Mouse (Mus musculus) liver, adult 2 months (tissue): ENCODE measurements around the gene Nfyb. TPM values are rescaled to one million over a fixed set of nuclear protein-coding genes. Genes with fewer than 3 reads are reported as not detected.

Experiments used
- DNase-seq: peaks from one replicate; pipeline ENCODE4 v3.0.0-alpha.2; 2011; ENCODE audit warnings: low read depth, low spot score; ENCODE audit errors: extremely low read depth
- H3K27ac ChIP-seq: fragments of 200-500 bp; replicated peaks from 2 replicates; pipeline ENCODE4 v1.5.1; 2012; ENCODE audit warnings: low read depth, mild to moderate bottlenecking, control low read depth, inconsistent platforms, low read length; ENCODE audit not compliant: insufficient read depth
- H3K27me3 ChIP-seq: fragments of 200-500 bp; 2 replicates; pipeline ENCODE4 v1.6.1; 2012; ENCODE audit warnings: mild to moderate bottlenecking, moderate library complexity, low read length, inconsistent platforms; ENCODE audit not compliant: control insufficient read depth, insufficient read depth
- H3K36me3 ChIP-seq: fragments of 200-500 bp; 2 replicates; pipeline ENCODE4 v1.6.1; 2012; ENCODE audit warnings: low read length, inconsistent platforms; ENCODE audit not compliant: control insufficient read depth, insufficient read depth
- H3K4me1 ChIP-seq: fragments of 200-500 bp; 2 replicates; pipeline ENCODE4 v1.6.1; 2011; ENCODE audit warnings: low read length; ENCODE audit not compliant: control insufficient read depth, insufficient read depth
- H3K4me3 ChIP-seq: fragments of 200-500 bp; 2 replicates; pipeline ENCODE4 v1.5.1; 2011; ENCODE audit warnings: low read depth, mild to moderate bottlenecking, control low read depth, low read length, moderate library complexity; ENCODE audit not compliant: insufficient read depth
- H3K79me2 ChIP-seq: fragments of 200-500 bp; 2 replicates; pipeline ENCODE4 v1.6.1; 2012; ENCODE audit warnings: inconsistent platforms, mild to moderate bottlenecking, low read length, moderate library complexity; ENCODE audit not compliant: control insufficient read depth, insufficient read depth
- H3K9ac ChIP-seq: fragments of 200-500 bp; 2 replicates; pipeline ENCODE4 v1.6.1; 2012; ENCODE audit warnings: low read depth, mild to moderate bottlenecking, control low read depth, inconsistent platforms, low read length
- CTCF ChIP-seq: fragments of 200-500 bp; IDR thresholded peaks from 2 replicates; pipeline ENCODE4 v1.5.1; 2011; ENCODE audit warnings: low read depth, low read length, control low read depth
- POLR2A ChIP-seq: fragments of 200-500 bp; IDR thresholded peaks from 2 replicates; pipeline ENCODE4 v1.6.1; 2011; ENCODE audit warnings: low read length, control low read depth; ENCODE audit not compliant: insufficient read depth; ENCODE audit errors: extremely low read depth
- WGBS: fragments of 180-500 bp; shearing (Covaris S2); methylation state at CpG from one replicate; pipeline ENCODE4 v1.1.7; 2018; 5-methylcytosine and 5-hydroxymethylcytosine counted together
- polyA plus RNA-seq: library from polyadenylated mRNA; depleted of rRNA; stranded (reverse); fragments of >200 nt; gene quantifications from 2 replicates; pipeline ENCODE4 v1.2.3, GENCODE M21; 2012
- total RNA-seq: library from RNA; depleted of rRNA; stranded (reverse); fragments of >200 nt; gene quantifications from 2 replicates; pipeline ENCODE4 v1.2.3, GENCODE M21; 2014

The Nfyb gene
- total and polyA plus RNA-seq, 2 experiments: 29.0 to 30.8 TPM

GRCm38 (mm10) chr10:82757341-82757740 lies 6.6 kb downstream of the Nfyb start:
- 27% methylated on average over 9 of the region's 9 CpGs for WGBS
- H3K4me3 ChIP-seq: no peak overlapping the region
- H3K27ac ChIP-seq: peak overlapping the region; percentile 14
- peaks cover 48% of the 10 kb centered on the region for H3K4me1 ChIP-seq
- TF ChIP-seq POLR2A: no peak
- no peak for TF ChIP-seq CTCF
- H3K36me3 ChIP-seq: peaks cover 20% of the 10 kb centered on the region
- H3K79me2 ChIP-seq: peaks cover 12% of the 10 kb centered on the region
- H3K27me3 ChIP-seq: no peaks in the 10 kb centered on the region
- H3K9ac ChIP-seq: no peak overlapping the region
- DNase-seq: peak; percentile 62

DNA sequence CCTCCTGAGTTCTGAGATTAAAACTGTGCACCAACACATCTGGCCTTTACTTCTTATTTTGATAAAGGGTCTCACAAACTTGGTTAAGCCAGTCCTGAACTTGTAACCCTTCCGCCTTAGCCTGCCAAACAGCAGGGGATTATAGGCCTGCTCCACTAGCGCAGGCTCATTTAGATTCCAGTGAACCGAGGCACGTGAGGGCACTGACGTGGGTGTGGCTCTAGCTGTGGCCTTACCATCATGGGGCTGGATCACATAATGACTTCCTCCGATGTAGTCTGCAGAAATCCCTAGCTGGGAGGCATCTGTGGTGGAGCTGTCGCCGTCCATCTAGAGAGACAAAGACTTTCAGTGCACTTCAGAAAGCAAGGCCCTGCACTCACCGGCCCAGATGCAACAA lies 7.5 kb downstream of the Nfyb start:
- 94% methylated on average over 9 of the region's 9 CpGs for WGBS
- H3K36me3 ChIP-seq: peaks cover 29% of the 10 kb centered on the region

DNA sequence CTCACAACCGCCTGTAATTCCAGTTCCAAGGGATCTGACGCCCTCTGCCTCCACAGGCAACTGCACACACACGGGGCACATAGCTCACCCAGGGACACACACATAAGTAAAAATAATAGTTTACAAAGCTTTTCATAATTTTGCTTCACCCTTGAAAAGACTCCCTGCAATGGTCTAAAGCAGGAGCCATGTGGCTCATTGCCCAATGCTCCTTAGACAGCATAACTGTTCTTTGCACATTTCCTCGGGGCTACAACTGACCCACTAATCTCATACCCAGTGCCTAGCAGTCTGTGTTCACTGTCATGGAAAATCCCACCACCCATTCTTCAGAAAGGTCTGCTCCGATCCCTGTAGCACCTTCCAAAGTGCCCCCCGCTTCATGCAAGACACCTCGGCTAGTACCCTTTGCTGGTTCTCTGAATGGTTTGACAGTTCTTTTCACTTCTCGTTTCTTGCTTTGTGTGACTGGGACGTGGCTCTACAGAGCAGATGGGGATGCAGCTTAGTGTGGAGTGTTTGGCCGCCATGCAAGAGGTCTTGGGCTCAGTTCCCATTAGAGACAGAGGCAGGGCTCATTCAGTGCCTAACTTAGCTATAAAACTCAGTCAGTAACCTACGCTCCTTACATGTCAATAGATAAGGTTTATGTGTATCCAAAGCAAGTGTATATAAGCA lies 8.6 kb downstream of the Nfyb start:
- peaks cover 39% of the 10 kb centered on the region for H3K36me3 ChIP-seq

More for the DNA sequence above, 7.5 kb downstream of the Nfyb start:
- Histone ChIP-seq H3K79me2 (peaks cover 12% of the 10 kb centered on the region), H3K4me3 (no peak overlapping the region), H3K4me1 (peaks cover 47% of the 10 kb centered on the region), H3K27me3 (no peaks in the 10 kb centered on the region), H3K9ac (no peak overlapping the region), H3K27ac (no peak overlapping the region)
- no peak for DNase-seq
- TF ChIP-seq CTCF (no peak), POLR2A (no peak)

DNA sequence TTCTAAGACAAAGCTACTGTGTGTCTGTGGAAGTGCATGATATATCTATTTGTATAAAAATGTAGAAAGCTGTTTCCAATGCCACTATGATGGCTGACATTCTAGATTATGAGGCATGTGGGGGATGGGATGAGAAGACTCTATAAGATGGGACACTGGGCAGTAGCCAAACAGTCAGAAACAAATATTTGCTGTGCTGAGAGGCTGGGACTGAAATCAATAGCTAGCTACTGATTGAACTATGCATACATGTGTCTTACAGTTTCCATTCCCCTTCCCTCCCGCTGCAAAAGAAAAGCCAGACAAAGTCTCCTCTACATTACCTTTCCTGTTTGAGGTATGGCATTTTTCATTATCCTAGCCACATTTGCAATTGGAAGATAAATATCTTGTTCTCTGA lies 9.3 kb downstream of the Nfyb start:
- Histone ChIP-seq H3K4me3 (no peak overlapping the region), H3K27me3 (no peaks in the 10 kb centered on the region), H3K79me2 (peaks cover 12% of the 10 kb centered on the region), H3K4me1 (peaks cover 36% of the 10 kb centered on the region), H3K9ac (no peak overlapping the region), H3K36me3 (peaks cover 42% of the 10 kb centered on the region), H3K27ac (peak overlapping the region; percentile 53)
- 16% methylated on average over 1 of the region's 1 CpGs for WGBS
- TF ChIP-seq POLR2A (no peak), CTCF (no peak)
- DNase-seq: peak; percentile 82

More for the DNA sequence above, 8.6 kb downstream of the Nfyb start:
- H3K27ac ChIP-seq: peak overlapping the region; percentile 47
- H3K4me3 ChIP-seq: no peak overlapping the region
- 75% methylated on average over 11 of the region's 11 CpGs for WGBS
- peaks cover 12% of the 10 kb centered on the region for H3K79me2 ChIP-seq
- TF ChIP-seq CTCF (no peak), POLR2A (no peak)
- peaks cover 39% of the 10 kb centered on the region for H3K4me1 ChIP-seq
- no peaks in the 10 kb centered on the region for H3K27me3 ChIP-seq
- peak; percentile 53 for DNase-seq
- no peak overlapping the region for H3K9ac ChIP-seq

DNA sequence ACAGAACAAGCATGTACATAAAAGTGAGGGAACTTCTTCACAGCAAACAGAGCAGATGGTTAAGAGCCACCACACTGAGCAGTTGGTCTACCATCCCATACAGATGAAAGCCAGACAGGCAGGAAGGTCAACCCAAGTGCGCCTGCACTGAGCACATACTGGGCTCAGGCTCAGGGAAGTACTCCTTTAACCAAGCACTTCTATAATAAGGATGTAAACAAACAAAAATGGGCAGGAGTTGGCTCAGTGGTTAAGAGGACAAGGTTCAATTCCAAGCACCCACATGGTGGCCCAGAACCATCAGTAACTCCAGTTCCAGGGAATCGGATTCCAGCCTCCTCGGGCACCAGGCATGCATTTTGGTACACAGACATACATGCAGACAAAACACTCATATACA lies 11.0 kb downstream of the Nfyb start:
- peaks cover 54% of the 10 kb centered on the region for H3K36me3 ChIP-seq
- DNase-seq: peak; percentile 93
- no peaks in the 10 kb centered on the region for H3K27me3 ChIP-seq
- peaks cover 9% of the 10 kb centered on the region for H3K79me2 ChIP-seq
- H3K4me1 ChIP-seq: peaks cover 28% of the 10 kb centered on the region
- no peak for TF ChIP-seq CTCF
- no peak for TF ChIP-seq POLR2A
- H3K4me3 ChIP-seq: no peak overlapping the region
- 18% methylated on average over 3 of the region's 3 CpGs for WGBS
- H3K9ac ChIP-seq: no peak overlapping the region
- no peak overlapping the region; the same call in 1 of the 2 replicates for H3K27ac ChIP-seq

DNA sequence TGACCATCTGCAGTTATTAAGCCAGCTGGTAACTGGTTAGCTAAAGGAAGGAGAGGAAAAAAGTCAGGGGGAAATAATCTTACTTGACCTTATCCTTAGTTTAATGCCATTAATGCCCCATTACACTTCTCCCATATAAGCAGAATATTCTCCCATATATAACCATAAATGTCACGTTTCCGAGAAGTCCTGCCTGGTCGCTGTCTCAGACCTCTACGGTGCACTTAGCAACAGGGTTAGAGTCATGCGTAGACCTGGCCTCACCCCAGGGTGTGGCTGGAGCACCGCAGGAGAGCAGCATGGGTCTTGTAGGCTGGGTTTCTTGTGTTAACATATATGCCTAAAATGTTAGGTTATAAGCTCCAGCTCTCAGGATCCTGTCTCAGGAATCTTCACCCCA lies 13.2 kb downstream of the Nfyb start:
- H3K36me3 ChIP-seq: peaks cover 53% of the 10 kb centered on the region
- TF ChIP-seq POLR2A (no peak), CTCF (no peak)
- H3K79me2 ChIP-seq: peaks cover 3% of the 10 kb centered on the region; the same call in 1 of the 2 replicates
- WGBS: 94% methylated on average over 6 of the region's 6 CpGs
- H3K27ac ChIP-seq: no peak overlapping the region
- no peak overlapping the region for H3K4me3 ChIP-seq
- no peak overlapping the region for H3K9ac ChIP-seq
- DNase-seq: no peak
- no peaks in the 10 kb centered on the region for H3K27me3 ChIP-seq
- H3K4me1 ChIP-seq: peaks cover 21% of the 10 kb centered on the region
